Mouse (Mus musculus): ENCODE results near the gene Sdr39u1.
A peak's percentile ranks its signal among the peaks of the same experiment; 100 is the strongest.

The Sdr39u1 gene

DNA sequence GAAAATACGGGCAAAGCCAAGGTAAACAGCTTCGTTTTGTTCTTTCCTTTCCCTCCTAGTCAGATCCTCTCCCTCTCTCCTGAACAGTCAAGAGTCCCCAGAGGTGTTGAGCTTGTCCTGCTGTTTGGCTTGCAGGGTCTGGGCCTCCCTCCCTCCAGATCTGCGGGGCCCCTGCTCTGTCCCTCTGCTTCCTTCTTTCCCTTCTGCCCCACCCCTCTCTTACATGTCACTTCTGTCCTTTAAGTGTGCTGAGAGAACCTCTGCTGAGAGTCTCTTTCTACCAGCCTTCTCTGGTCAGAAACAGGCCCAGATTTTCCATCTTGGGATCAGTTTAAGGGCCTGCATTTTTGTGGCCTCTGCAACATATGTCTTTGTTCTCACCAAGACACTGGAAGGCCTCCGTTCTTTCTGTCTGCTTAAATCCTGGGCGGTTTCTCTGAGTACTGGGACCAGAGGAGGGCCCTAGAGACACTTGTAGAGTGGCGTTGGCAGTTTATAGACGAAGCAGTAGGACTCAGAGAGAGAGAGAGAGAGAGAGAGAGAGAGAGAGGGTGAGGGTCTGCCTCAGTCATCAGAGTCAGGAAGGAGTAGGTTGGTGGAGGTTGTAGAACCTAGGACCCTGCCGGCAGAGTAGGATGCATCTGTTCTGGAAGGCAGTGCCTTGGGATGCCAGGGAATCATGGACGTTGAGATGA is 45.5 kb downstream of the Sdr39u1 start:
- no peak for DNase-seq (ENCODE audit: low spot score in 2 of 2)

DNA sequence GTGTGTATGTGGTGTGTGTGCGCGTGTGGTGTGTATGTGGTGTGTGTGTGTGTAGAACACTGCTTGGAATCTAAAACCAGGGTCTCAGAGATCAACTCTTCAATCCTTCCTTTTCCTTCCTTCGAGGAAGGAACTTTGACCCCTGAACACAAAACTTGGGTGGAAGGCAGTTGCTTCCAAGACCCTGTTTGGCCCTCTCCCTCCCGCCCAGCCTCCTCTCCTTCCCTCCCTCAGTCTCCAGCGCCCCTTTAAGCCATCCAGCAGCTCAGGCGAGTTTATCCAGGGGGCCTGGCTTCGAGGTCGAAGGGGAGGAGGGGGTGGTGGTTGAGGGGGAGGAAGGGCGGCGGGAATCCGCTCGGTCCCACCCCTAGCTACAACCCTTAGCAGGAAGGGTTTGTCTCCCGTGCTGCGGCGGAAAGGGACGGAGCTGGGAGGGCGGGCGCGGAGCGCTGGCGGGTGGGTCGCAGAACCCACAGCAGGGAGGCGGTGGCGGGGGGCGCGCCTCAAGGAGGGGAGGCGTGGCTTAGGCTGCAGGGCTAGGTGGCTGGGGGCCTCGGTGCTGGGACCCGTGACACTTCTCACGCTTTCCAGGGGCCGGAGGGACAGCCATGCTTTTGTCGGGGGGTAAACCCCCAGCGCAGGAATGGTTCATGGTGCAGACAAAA is 46.3 kb downstream of the Sdr39u1 start, which contains the start of gene Nynrin:
TSS of gene Nynrin (plus strand) at position 390 of the 665 bp plus-strand sequence.
- peak in 1 of 2 experiments; percentile 61 for DNase-seq (ENCODE audit: low spot score in 2 of 2)

DNA sequence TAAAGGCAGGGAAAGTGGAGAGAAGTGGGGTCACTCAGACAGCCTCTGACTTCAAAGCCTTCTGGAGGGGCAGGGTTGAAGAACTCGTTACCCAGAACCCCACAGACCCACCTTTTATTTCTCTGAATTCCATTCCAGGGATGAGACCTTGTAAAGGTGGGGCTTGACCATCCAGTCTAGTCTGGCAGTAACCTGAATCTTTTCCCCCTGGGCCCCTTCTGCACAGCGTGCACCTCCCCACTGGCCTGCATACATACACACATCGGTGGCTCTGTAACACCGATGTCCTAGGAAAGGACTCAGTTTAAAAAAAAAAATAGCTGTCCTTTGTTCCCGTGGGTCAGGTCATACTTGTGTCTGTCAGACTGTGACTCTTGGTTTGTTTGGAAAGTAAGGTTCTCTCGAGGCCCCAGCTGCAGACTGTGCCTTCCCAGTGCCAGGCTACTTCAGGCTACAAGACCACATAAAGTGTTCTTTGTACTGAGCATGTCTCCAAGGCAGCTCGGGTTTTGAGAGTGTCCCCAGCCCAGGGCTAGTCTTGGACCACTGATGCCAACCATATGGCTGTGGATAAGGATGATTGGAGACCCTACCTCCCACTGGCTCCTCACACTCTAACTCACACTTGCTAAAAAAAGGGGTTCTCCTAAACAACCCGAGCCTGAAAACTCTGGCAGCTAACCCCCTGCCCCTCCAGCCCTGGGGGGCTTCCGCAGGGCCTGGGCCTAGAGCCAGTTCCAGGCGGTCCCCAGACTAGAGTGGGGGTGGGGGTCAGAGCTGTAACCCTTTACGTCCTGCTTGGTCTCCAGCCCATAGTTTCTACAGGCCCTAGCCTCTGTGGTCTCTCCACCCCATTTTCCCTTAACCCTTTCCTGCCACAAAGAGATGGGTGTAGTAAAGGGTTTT is 47.2 kb downstream of the Sdr39u1 start:
- DNase-seq (ENCODE audit: low spot score in 2 of 2): no peak

DNA sequence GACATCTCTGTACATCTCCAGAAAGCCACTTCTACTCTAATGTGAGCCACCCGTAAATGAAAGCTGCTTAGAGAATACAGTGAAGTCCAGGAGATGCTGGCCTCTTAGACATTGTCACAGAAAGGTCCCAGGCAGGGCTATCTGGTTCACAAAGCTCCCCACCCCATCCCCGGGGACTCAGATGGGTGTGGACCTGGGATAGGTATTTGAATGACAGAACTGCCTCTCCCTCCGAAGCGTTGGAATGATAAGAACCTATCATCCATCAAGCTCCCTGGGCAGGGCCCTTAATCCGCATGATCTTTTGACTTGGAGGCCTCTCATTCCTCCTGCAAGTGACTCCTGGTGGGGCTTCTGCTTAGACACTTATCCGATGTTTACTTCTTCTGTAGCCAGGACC is 49.2 kb downstream of the Sdr39u1 start:
- DNase-seq (ENCODE audit: low spot score in 2 of 2): no peak
